Mouse (Mus musculus) liver, embryonic 15.5 days (tissue): ENCODE data around the gene Sik3. TPM values are rescaled to one million over a fixed set of nuclear protein-coding genes. Genes with fewer than 3 reads are reported as not detected.

ENCODE experiments used
- ATAC-seq: fragments of 200-750 bp; cut with Nextera tagmentation; 2 replicates; pipeline ENCODE4 v1.8.0; 2017; ENCODE audit warnings: moderate number of reproducible peaks, mild to moderate bottlenecking, moderate library complexity; ENCODE audit not compliant: insufficient read depth
- H3K27ac ChIP-seq: fragments of 300-500 bp; sonication (generic); replicated peaks from 2 replicates; pipeline ENCODE4 v1.5.1; 2015; ENCODE audit warnings: mild to moderate bottlenecking, inconsistent platforms
- H3K27me3 ChIP-seq: fragments of 300-500 bp; sonication (generic); 2 replicates; pipeline ENCODE4 v1.6.1; 2015; ENCODE audit warnings: mild to moderate bottlenecking, inconsistent platforms
- H3K36me3 ChIP-seq: fragments of 300-500 bp; sonication (generic); replicated peaks from 2 replicates; pipeline ENCODE4 v1.6.1; 2015; ENCODE audit warnings: moderate library complexity, mild to moderate bottlenecking, inconsistent platforms
- H3K4me1 ChIP-seq: fragments of 300-500 bp; sonication (generic); replicated peaks from 2 replicates; pipeline ENCODE4 v1.6.1; 2015; ENCODE audit warnings: inconsistent platforms
- H3K4me2 ChIP-seq: fragments of 300-500 bp; sonication (generic); 2 replicates; pipeline ENCODE4 v1.6.1; 2015; ENCODE audit warnings: moderate library complexity, mild to moderate bottlenecking, inconsistent platforms
- H3K4me3 ChIP-seq: fragments of 300-500 bp; sonication (generic); replicated peaks from 2 replicates; pipeline ENCODE4 v1.5.1; 2015; ENCODE audit warnings: mild to moderate bottlenecking, inconsistent platforms
- H3K9ac ChIP-seq: fragments of 300-500 bp; sonication (generic); 2 replicates; pipeline ENCODE4 v1.6.1; 2015; ENCODE audit warnings: moderate library complexity, mild to moderate bottlenecking, inconsistent platforms
- H3K9me3 ChIP-seq: fragments of 300-500 bp; sonication (generic); replicated peaks from 2 replicates; pipeline ENCODE4 v1.6.1; 2016; ENCODE audit warnings: inconsistent platforms
- WGBS: fragments of 180-500 bp; shearing (Covaris S2); methylation state at CpG from one replicate; pipeline ENCODE4 v1.1.7; 2015; ENCODE audit warnings: mixed read lengths; ENCODE audit not compliant: insufficient replicate concordance; 5-methylcytosine and 5-hydroxymethylcytosine counted together
- polyA plus RNA-seq: library from polyadenylated mRNA; unstranded; fragments of >200 nt; fragmentation: Nextera tagmentation; extraction: Ambion mirVana; gene quantifications from 2 replicates; pipeline ENCODE4 v1.2.1, GENCODE M21; 2015

The Sik3 gene
- polyA plus RNA-seq, 1 experiment from 2014 or later = 3.2 TPM

- H3K9me3 ChIP-seq = no peaks in the 10 kb centered on the region
- no peak overlapping the region for H3K27ac ChIP-seq
- no peaks in the 10 kb centered on the region for H3K27me3 ChIP-seq
- no peak overlapping the region for H3K4me2 ChIP-seq
- no peak overlapping the region for H3K9ac ChIP-seq
- peaks cover 9% of the 10 kb centered on the region; the same call in 1 of the 2 replicates for H3K36me3 ChIP-seq
- WGBS = 69% methylated on average over 6 of the region's 6 CpGs
- no peak for ATAC-seq
- no peak overlapping the region for H3K4me3 ChIP-seq
- peaks cover 16% of the 10 kb centered on the region; the same call in 1 of the 2 replicates for H3K4me1 ChIP-seq
Measured at GRCm38 (mm10) chr9:46173919-46174318, 161.3 kb downstream of the Sik3 start.

GRCm38 (mm10) chr9:46174770-46175294 lies 162.2 kb downstream of the Sik3 start:
- Histone ChIP-seq H3K9ac (no peak overlapping the region), H3K4me1 (peaks cover 16% of the 10 kb centered on the region; the same call in 1 of the 2 replicates), H3K36me3 (peaks cover 9% of the 10 kb centered on the region), H3K4me2 (no peak overlapping the region), H3K4me3 (no peak overlapping the region), H3K27ac (no peak overlapping the region), H3K27me3 (no peaks in the 10 kb centered on the region), H3K9me3 (no peaks in the 10 kb centered on the region)
- WGBS = 55% methylated on average over 5 of the region's 5 CpGs
- no peak for ATAC-seq

- H3K27ac ChIP-seq = no peak overlapping the region
- no peak overlapping the region for H3K4me2 ChIP-seq
- H3K9ac ChIP-seq = no peak overlapping the region
- no peak overlapping the region for H3K4me3 ChIP-seq
- H3K9me3 ChIP-seq = no peaks in the 10 kb centered on the region
- H3K27me3 ChIP-seq = no peaks in the 10 kb centered on the region
- peaks cover 9% of the 10 kb centered on the region for H3K36me3 ChIP-seq
- WGBS = 5% methylated on average over 1 of the region's 1 CpGs
- no peak for ATAC-seq
- H3K4me1 ChIP-seq = peaks cover 16% of the 10 kb centered on the region; the same call in 1 of the 2 replicates
Measured at GRCm38 (mm10) chr9:46175300-46175699, 162.7 kb downstream of the Sik3 start.

- peaks cover 16% of the 10 kb centered on the region; the same call in 1 of the 2 replicates for H3K4me1 ChIP-seq
- H3K4me3 ChIP-seq = no peak overlapping the region
- no peaks in the 10 kb centered on the region for H3K9me3 ChIP-seq
- H3K27me3 ChIP-seq = no peaks in the 10 kb centered on the region
- no peak overlapping the region for H3K4me2 ChIP-seq
- no peak overlapping the region for H3K27ac ChIP-seq
- no peak overlapping the region for H3K9ac ChIP-seq
- peaks cover 9% of the 10 kb centered on the region for H3K36me3 ChIP-seq
- 27% methylated on average over 1 of the region's 1 CpGs for WGBS
- no peak for ATAC-seq
Measured at GRCm38 (mm10) chr9:46175938-46176375, 163.3 kb downstream of the Sik3 start.

GRCm38 (mm10) chr9:46176613-46177012 lies 164.0 kb downstream of the Sik3 start:
- Histone ChIP-seq H3K4me2 (no peak overlapping the region), H3K9ac (no peak overlapping the region), H3K27me3 (no peaks in the 10 kb centered on the region), H3K9me3 (no peaks in the 10 kb centered on the region), H3K4me3 (no peak overlapping the region), H3K4me1 (peaks cover 16% of the 10 kb centered on the region; the same call in 1 of the 2 replicates), H3K27ac (no peak overlapping the region), H3K36me3 (peaks cover 9% of the 10 kb centered on the region)
- ATAC-seq = no peak
- 73% methylated on average over 4 of the region's 4 CpGs for WGBS

GRCm38 (mm10) chr9:46178595-46178994 lies 166.0 kb downstream of the Sik3 start:
- ATAC-seq = no peak
- Histone ChIP-seq H3K27ac (no peak overlapping the region), H3K36me3 (peaks cover 15% of the 10 kb centered on the region), H3K9ac (no peak overlapping the region), H3K4me2 (no peak overlapping the region), H3K4me1 (peaks cover 16% of the 10 kb centered on the region; the same call in 1 of the 2 replicates), H3K4me3 (no peak overlapping the region), H3K27me3 (no peaks in the 10 kb centered on the region), H3K9me3 (no peaks in the 10 kb centered on the region)
- 77% methylated on average over 9 of the region's 9 CpGs for WGBS

- Histone ChIP-seq H3K36me3 (peaks cover 15% of the 10 kb centered on the region), H3K4me3 (no peak overlapping the region), H3K4me2 (no peak overlapping the region), H3K9me3 (no peaks in the 10 kb centered on the region), H3K27me3 (no peaks in the 10 kb centered on the region), H3K27ac (no peak overlapping the region), H3K9ac (no peak overlapping the region), H3K4me1 (0 out of 2 replicates have a peak, but pooled peaks cover 3% of the 10 kb centered on the region)
- ATAC-seq = no peak
- 71% methylated on average over 8 of the region's 8 CpGs for WGBS
Measured at GRCm38 (mm10) chr9:46181297-46181696, 168.7 kb downstream of the Sik3 start.

- H3K27ac ChIP-seq = no peak overlapping the region
- no peak overlapping the region for H3K4me2 ChIP-seq
- no peak overlapping the region for H3K4me3 ChIP-seq
- H3K4me1 ChIP-seq = no peaks in the 10 kb centered on the region
- H3K9ac ChIP-seq = no peak overlapping the region
- ATAC-seq = no peak
- peaks cover 6% of the 10 kb centered on the region; the same call in 1 of the 2 replicates for H3K36me3 ChIP-seq
- H3K27me3 ChIP-seq = no peaks in the 10 kb centered on the region
- no peaks in the 10 kb centered on the region for H3K9me3 ChIP-seq
- 67% methylated on average over 5 of the region's 5 CpGs for WGBS
Measured at GRCm38 (mm10) chr9:46184542-46184941, 171.9 kb downstream of the Sik3 start.

GRCm38 (mm10) chr9:46185191-46185590 lies 172.6 kb downstream of the Sik3 start:
- Histone ChIP-seq H3K36me3 (0 out of 2 replicates have a peak, but pooled peaks cover 6% of the 10 kb centered on the region), H3K4me3 (no peak overlapping the region), H3K4me1 (no peaks in the 10 kb centered on the region), H3K9me3 (no peaks in the 10 kb centered on the region), H3K27ac (no peak overlapping the region), H3K27me3 (no peaks in the 10 kb centered on the region), H3K9ac (no peak overlapping the region), H3K4me2 (no peak overlapping the region)
- ATAC-seq = no peak
- 10% methylated on average over 2 of the region's 2 CpGs for WGBS

GRCm38 (mm10) chr9:46186387-46186786 lies 173.8 kb downstream of the Sik3 start:
- Histone ChIP-seq H3K36me3 (0 out of 2 replicates have a peak, but pooled peaks cover 6% of the 10 kb centered on the region), H3K9me3 (no peaks in the 10 kb centered on the region), H3K27me3 (no peaks in the 10 kb centered on the region), H3K9ac (no peak overlapping the region), H3K4me1 (no peaks in the 10 kb centered on the region), H3K4me2 (no peak overlapping the region), H3K27ac (no peak overlapping the region), H3K4me3 (no peak overlapping the region)
- 74% methylated on average over 1 of the region's 1 CpGs for WGBS
- no peak for ATAC-seq

- no peak overlapping the region for H3K4me2 ChIP-seq
- no peak for ATAC-seq
Measured at GRCm38 (mm10) chr9:46188370-46188769, 175.8 kb downstream of the Sik3 start.

GRCm38 (mm10) chr9:46188956-46189355 lies 176.3 kb downstream of the Sik3 start:
- no peak for ATAC-seq
- Histone ChIP-seq H3K36me3 (no peaks in the 10 kb centered on the region), H3K27me3 (no peaks in the 10 kb centered on the region), H3K9me3 (no peaks in the 10 kb centered on the region), H3K27ac (no peak overlapping the region), H3K4me3 (no peak overlapping the region), H3K4me1 (no peaks in the 10 kb centered on the region), H3K4me2 (no peak overlapping the region), H3K9ac (no peak overlapping the region)
- WGBS = 90% methylated on average over 5 of the region's 5 CpGs

More at GRCm38 (mm10) chr9:46188370-46188769, 175.8 kb downstream of the Sik3 start:
- Histone ChIP-seq H3K9ac (no peak overlapping the region), H3K27ac (no peak overlapping the region), H3K9me3 (no peaks in the 10 kb centered on the region), H3K4me1 (no peaks in the 10 kb centered on the region), H3K4me3 (no peak overlapping the region), H3K27me3 (no peaks in the 10 kb centered on the region), H3K36me3 (no peaks in the 10 kb centered on the region)
- WGBS = 75% methylated on average over 4 of the region's 4 CpGs
